Mouse (Mus musculus): ENCODE results near the gene Slc30a5. TPM values are rescaled to one million over a fixed set of nuclear protein-coding genes. Genes with fewer than 3 reads are reported as not detected.

Slc30a5 gene
- total and polyA plus RNA-seq, 3 experiments: 10.0 to 86.3 (median 72.5) TPM

DNA sequence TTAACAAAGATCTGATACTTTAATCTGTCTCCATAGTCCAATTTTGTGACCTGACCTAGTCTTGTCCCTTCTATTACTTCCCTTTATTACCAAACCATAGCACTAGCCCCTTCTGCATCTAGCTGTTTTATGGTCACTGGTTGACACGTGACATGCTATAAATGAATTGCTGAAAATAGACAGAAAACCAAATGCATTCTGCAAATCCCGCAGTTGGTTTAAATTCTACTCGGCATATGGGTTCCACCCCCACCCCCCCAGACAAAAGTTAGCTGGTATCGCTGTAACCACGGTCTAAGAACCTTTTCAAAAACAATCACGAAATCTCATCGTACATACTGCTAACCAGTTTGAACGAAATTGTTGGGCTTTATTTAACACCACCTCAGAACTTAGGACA, 1.0 kb downstream of the Slc30a5 start:
- ATAC-seq (ENCODE audit: extremely low read depth, insufficient number of reproducible peaks, low FRiP score, poor library complexity, severe bottlenecking): no peak
- Histone ChIP-seq H3K4me1 (ENCODE audit: insufficient read depth, low read depth, low read length) (peaks cover 30% of the 10 kb centered on the region), H3K9me3 (replicated peaks) (no peaks in the 10 kb centered on the region), H3K27me3 (ENCODE audit: insufficient read depth, low read length) (peaks cover 16% of the 10 kb centered on the region), H3K4me3 (ENCODE audit: low read depth, low read length) (peak overlapping the region; percentile 96), H3K36me3 (replicated peaks) (peaks cover 26% of the 10 kb centered on the region)
- TF ChIP-seq GATA2 (IDR thresholded peaks at IDR 0.05; ENCODE audit: borderline replicate concordance, low read depth, low read length) (no peak), POLR2AphosphoS5 (IDR thresholded peaks at IDR 0.05; ENCODE audit: insufficient replicate concordance, low read depth, low read length) (no peak), CTCF (IDR thresholded peaks at IDR 0.05; ENCODE audit: low read depth, low read length) (no peak)
- DNase-seq (ENCODE audit: low spot score): no peak

DNA sequence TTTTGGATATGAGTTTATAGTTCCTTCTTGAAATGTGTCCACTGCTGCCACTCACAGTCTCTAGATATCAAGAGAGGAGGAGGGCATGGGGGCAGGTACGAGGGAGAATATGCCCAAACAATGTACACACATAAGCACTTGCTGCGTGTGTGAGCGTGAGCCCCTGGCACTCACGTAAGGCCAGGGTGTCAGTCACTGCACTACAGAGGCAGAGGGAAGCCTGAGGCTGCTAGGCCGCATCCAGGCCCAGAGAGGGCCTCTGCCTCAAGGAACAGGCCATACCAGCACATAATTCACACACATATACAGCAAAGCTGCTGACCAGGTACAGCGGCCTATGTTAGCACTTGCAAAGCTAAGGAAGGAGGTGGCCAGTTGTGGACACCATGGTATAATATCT, 2.1 kb downstream of the Slc30a5 start:
- H3K4me3 ChIP-seq (ENCODE audit: low read depth, low read length): peak overlapping the region; percentile 66; the same call in 1 of the 2 replicates
- peaks cover 6% of the 10 kb centered on the region for H3K27me3 ChIP-seq (ENCODE audit: insufficient read depth, low read length)
- no peak for TF ChIP-seq GATA2 (IDR thresholded peaks at IDR 0.05; ENCODE audit: borderline replicate concordance, low read depth, low read length)
- no peak for TF ChIP-seq POLR2AphosphoS5 (IDR thresholded peaks at IDR 0.05; ENCODE audit: insufficient replicate concordance, low read depth, low read length)
- TF ChIP-seq CTCF (IDR thresholded peaks at IDR 0.05; ENCODE audit: low read depth, low read length): no peak
- no peak for TF ChIP-seq GATA1 (IDR thresholded peaks at IDR 0.05; ENCODE audit: borderline replicate concordance, low read length)
- no peak for TF ChIP-seq TAL1 (conservative IDR thresholded peaks at IDR 0.05; ENCODE audit: low read depth, low read length)
- peaks cover 35% of the 10 kb centered on the region for H3K36me3 ChIP-seq (replicated peaks)
- no peak for DNase-seq (ENCODE audit: low spot score)
- no peak for ATAC-seq (ENCODE audit: extremely low read depth, insufficient number of reproducible peaks, low FRiP score, poor library complexity, severe bottlenecking)
- H3K4me1 ChIP-seq (ENCODE audit: insufficient read depth, low read depth, low read length): peaks cover 33% of the 10 kb centered on the region
- H3K9me3 ChIP-seq (replicated peaks): no peaks in the 10 kb centered on the region

DNA sequence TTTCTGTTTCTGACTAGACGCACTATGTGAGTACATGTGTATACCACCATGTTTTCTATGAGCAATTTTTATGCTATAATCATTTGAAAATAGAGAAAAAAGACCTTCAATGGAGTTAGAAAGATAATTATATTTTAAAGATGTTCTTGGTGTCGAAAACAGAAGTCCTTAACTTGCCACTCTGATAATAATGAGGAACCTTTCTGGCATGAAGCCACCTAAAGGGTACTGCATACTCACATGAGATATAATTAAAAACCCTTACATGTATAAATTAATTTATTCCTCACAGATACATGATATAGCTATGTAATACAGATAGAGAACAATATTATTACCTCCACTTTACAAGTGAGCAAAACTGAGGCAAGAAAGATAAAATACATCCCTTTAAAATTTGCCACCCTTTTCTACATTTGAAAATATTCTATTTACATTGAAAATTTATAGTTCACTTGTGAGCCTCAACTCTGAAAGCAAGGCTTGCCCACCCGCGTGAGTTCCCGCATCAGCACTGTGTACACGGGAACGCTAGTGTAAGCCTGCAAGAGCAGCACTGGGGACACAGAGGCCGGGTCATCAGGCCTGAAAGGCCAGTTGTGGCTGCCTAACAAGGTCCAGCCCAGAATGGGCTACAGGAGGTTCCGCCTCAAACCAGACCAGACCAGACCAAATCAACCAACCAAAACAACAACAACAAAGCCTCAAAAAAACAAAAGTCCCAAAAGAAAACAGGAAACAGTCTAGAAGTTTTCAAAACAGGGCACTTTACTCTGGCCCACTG, 7.4 kb downstream of the Slc30a5 start:
- Histone ChIP-seq H3K27me3 (ENCODE audit: insufficient read depth, low read length) (no peaks in the 10 kb centered on the region), H3K36me3 (replicated peaks) (peaks cover 80% of the 10 kb centered on the region), H3K4me3 (ENCODE audit: low read depth, low read length) (no peak overlapping the region), H3K9me3 (replicated peaks) (no peaks in the 10 kb centered on the region), H3K4me1 (ENCODE audit: insufficient read depth, low read depth, low read length) (peaks cover 15% of the 10 kb centered on the region)
- ATAC-seq (ENCODE audit: extremely low read depth, insufficient number of reproducible peaks, low FRiP score, poor library complexity, severe bottlenecking): no peak
- DNase-seq (ENCODE audit: low spot score): no peak
- TF ChIP-seq CTCF (IDR thresholded peaks at IDR 0.05; ENCODE audit: low read depth, low read length): no peak
- TF ChIP-seq POLR2AphosphoS5 (IDR thresholded peaks at IDR 0.05; ENCODE audit: insufficient replicate concordance, low read depth, low read length): no peak
- no peak for TF ChIP-seq TAL1 (conservative IDR thresholded peaks at IDR 0.05; ENCODE audit: low read depth, low read length)
- TF ChIP-seq GATA1 (IDR thresholded peaks at IDR 0.05; ENCODE audit: borderline replicate concordance, low read length): no peak
- no peak for TF ChIP-seq GATA2 (IDR thresholded peaks at IDR 0.05; ENCODE audit: borderline replicate concordance, low read depth, low read length)

DNA sequence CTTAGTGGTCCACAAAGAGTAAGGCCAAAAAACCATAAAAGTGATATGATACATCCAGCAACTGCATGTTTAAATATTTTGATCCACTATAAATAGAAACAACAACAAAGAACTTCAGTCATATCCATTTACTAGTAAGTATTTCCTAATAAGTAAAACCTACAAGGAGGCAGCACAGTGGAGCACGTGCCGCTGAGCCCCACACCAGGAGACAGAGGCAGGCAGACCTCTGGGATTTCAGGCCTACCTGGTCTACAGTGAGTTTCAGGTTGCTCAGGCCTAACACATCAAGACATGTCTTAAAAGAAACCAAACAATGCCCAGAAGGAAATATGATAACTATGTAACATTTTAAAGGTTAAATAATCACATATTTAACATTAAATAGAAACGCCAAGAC, 8.3 kb downstream of the Slc30a5 start:
- Histone ChIP-seq H3K36me3 (replicated peaks) (peaks cover 83% of the 10 kb centered on the region), H3K27me3 (ENCODE audit: insufficient read depth, low read length) (no peaks in the 10 kb centered on the region), H3K9me3 (replicated peaks) (no peaks in the 10 kb centered on the region), H3K4me3 (ENCODE audit: low read depth, low read length) (no peak overlapping the region), H3K4me1 (ENCODE audit: insufficient read depth, low read depth, low read length) (peaks cover 10% of the 10 kb centered on the region)
- TF ChIP-seq GATA1 (IDR thresholded peaks at IDR 0.05; ENCODE audit: borderline replicate concordance, low read length): no peak
- no peak for TF ChIP-seq POLR2AphosphoS5 (IDR thresholded peaks at IDR 0.05; ENCODE audit: insufficient replicate concordance, low read depth, low read length)
- no peak for TF ChIP-seq TAL1 (conservative IDR thresholded peaks at IDR 0.05; ENCODE audit: low read depth, low read length)
- TF ChIP-seq CTCF (IDR thresholded peaks at IDR 0.05; ENCODE audit: low read depth, low read length): no peak
- no peak for TF ChIP-seq GATA2 (IDR thresholded peaks at IDR 0.05; ENCODE audit: borderline replicate concordance, low read depth, low read length)
- DNase-seq (ENCODE audit: low spot score): no peak
- ATAC-seq (ENCODE audit: extremely low read depth, insufficient number of reproducible peaks, low FRiP score, poor library complexity, severe bottlenecking): no peak

DNA sequence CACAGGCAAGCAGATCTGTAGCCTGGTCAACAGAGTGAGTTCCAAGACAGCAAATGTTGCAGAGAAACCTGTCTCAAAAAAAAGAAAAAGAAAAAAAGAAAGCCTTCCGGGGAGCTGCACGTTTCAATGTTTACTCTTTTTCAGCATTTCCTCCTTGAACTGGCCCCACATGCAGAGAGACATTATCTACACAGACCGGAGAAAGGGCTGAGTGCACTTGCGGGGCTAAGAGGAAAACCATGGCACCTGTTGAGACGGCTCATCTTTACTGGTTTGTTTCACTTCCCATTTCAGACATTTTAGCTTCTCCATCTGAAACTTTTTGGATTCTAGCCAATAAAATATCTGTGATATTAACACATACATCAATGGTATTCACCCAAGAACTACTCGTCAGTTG, 8.9 kb downstream of the Slc30a5 start:
- H3K4me3 ChIP-seq (ENCODE audit: low read depth, low read length): no peak overlapping the region
- ATAC-seq (ENCODE audit: extremely low read depth, insufficient number of reproducible peaks, low FRiP score, poor library complexity, severe bottlenecking) (no peak), DNase-seq (ENCODE audit: low spot score) (no peak)
- peaks cover 6% of the 10 kb centered on the region for H3K4me1 ChIP-seq (ENCODE audit: insufficient read depth, low read depth, low read length)
- peaks cover 85% of the 10 kb centered on the region for H3K36me3 ChIP-seq (replicated peaks)
- TF ChIP-seq POLR2AphosphoS5 (IDR thresholded peaks at IDR 0.05; ENCODE audit: insufficient replicate concordance, low read depth, low read length) (no peak), GATA2 (IDR thresholded peaks at IDR 0.05; ENCODE audit: borderline replicate concordance, low read depth, low read length) (no peak), CTCF (IDR thresholded peaks at IDR 0.05; ENCODE audit: low read depth, low read length) (no peak), TAL1 (conservative IDR thresholded peaks at IDR 0.05; ENCODE audit: low read depth, low read length) (no peak), GATA1 (IDR thresholded peaks at IDR 0.05; ENCODE audit: borderline replicate concordance, low read length) (no peak)
- H3K9me3 ChIP-seq (replicated peaks): no peaks in the 10 kb centered on the region
- H3K27me3 ChIP-seq (ENCODE audit: insufficient read depth, low read length): no peaks in the 10 kb centered on the region

DNA sequence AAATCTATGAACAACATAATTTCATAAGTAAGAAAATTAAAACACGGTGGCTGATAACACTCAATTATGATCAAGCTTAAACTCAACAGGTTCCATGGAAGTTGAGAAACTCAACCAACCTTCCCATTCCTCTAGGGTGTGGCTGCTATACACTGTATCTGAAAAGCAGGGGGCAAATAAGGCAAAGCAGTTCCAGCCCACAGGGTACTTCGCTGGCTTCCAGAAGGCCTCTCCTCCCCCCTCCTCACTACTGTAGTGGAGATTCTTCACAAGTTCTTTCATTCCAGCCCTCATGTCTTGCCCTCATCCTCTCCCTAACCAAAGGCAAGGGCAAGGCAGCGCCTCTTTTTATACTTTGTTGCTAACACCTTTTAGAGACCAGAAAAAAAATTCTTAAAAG, 9.4 kb downstream of the Slc30a5 start:
- ATAC-seq (ENCODE audit: extremely low read depth, insufficient number of reproducible peaks, low FRiP score, poor library complexity, severe bottlenecking): no peak
- TF ChIP-seq GATA1 (IDR thresholded peaks at IDR 0.05; ENCODE audit: borderline replicate concordance, low read length): no peak
- no peak for TF ChIP-seq CTCF (IDR thresholded peaks at IDR 0.05; ENCODE audit: low read depth, low read length)
- TF ChIP-seq POLR2AphosphoS5 (IDR thresholded peaks at IDR 0.05; ENCODE audit: insufficient replicate concordance, low read depth, low read length): no peak
- no peak for TF ChIP-seq GATA2 (IDR thresholded peaks at IDR 0.05; ENCODE audit: borderline replicate concordance, low read depth, low read length)
- no peak for TF ChIP-seq TAL1 (conservative IDR thresholded peaks at IDR 0.05; ENCODE audit: low read depth, low read length)
- Histone ChIP-seq H3K4me1 (ENCODE audit: insufficient read depth, low read depth, low read length) (0 out of 2 replicates have a peak, but pooled peaks cover 3% of the 10 kb centered on the region), H3K36me3 (replicated peaks) (peaks cover 85% of the 10 kb centered on the region), H3K9me3 (replicated peaks) (no peaks in the 10 kb centered on the region), H3K27me3 (ENCODE audit: insufficient read depth, low read length) (no peaks in the 10 kb centered on the region), H3K4me3 (ENCODE audit: low read depth, low read length) (no peak overlapping the region)
- DNase-seq (ENCODE audit: low spot score): no peak

Measured in G1E (cell line).